Mouse (Mus musculus): Measurements from ENCODE around the gene Ptpra. TPM values are rescaled to one million over a fixed set of nuclear protein-coding genes. Genes with fewer than 3 reads are reported as not detected.

Ptpra gene
- polyA plus RNA-seq, 1 experiment from 2014 or later, result 80.7 TPM

GRCm38 (mm10) chr2:130449021-130449793 is 871 bp upstream of the Ptpra start:
- Histone ChIP-seq H3K4me3 (peak overlapping the region; percentile 94), H3K4me1 (peaks cover 29% of the 10 kb centered on the region), H3K9ac (peak overlapping the region; percentile 83), H3K27ac (no peak overlapping the region), H3K4me2 (peak overlapping the region; percentile 82), H3K36me3 (peaks cover 2% of the 10 kb centered on the region; the same call in 1 of the 2 replicates), H3K9me3 (no peaks in the 10 kb centered on the region), H3K27me3 (peaks cover 17% of the 10 kb centered on the region; the same call in 1 of the 2 replicates)
- WGBS, result 7% methylated on average over 17 of the region's 17 CpGs
- 0 out of 2 replicates have a peak, but pooled peaks have one; percentile 0 for ATAC-seq (ENCODE audit: borderline replicate concordance, extremely low read depth, low FRiP score, low TSS enrichment)

GRCm38 (mm10) chr2:130450434-130450796 is 337 bp downstream of the Ptpra start:
- Histone ChIP-seq H3K9me3 (no peaks in the 10 kb centered on the region), H3K9ac (peak overlapping the region; percentile 83), H3K27ac (peak overlapping the region; percentile 81), H3K4me3 (peak overlapping the region; percentile 94), H3K4me1 (peaks cover 29% of the 10 kb centered on the region), H3K36me3 (no peaks in the 10 kb centered on the region), H3K27me3 (peaks cover 17% of the 10 kb centered on the region; the same call in 1 of the 2 replicates), H3K4me2 (peak overlapping the region; percentile 82)
- ATAC-seq (ENCODE audit: borderline replicate concordance, extremely low read depth, low FRiP score, low TSS enrichment), result peak; percentile 84
- under 1% methylated on average over 47 of the region's 47 CpGs for WGBS

- no peak for ATAC-seq (ENCODE audit: borderline replicate concordance, extremely low read depth, low FRiP score, low TSS enrichment)
- WGBS, result 63% methylated on average over 14 of the region's 14 CpGs
- H3K9ac ChIP-seq, result peak overlapping the region; percentile 83
These were observed 1.1 kb downstream of the Ptpra start for GRCm38 (mm10) chr2:130451086-130451726.

GRCm38 (mm10) chr2:130451727-130452090 is 1.6 kb downstream of the Ptpra start:
- Histone ChIP-seq H3K27ac (no peak overlapping the region), H3K27me3 (peaks cover 17% of the 10 kb centered on the region; the same call in 1 of the 2 replicates), H3K9ac (no peak overlapping the region), H3K4me1 (peaks cover 33% of the 10 kb centered on the region), H3K4me2 (peak overlapping the region; percentile 82), H3K9me3 (no peaks in the 10 kb centered on the region), H3K4me3 (peak overlapping the region; percentile 94; the same call in 1 of the 2 replicates), H3K36me3 (no peaks in the 10 kb centered on the region)
- 56% methylated on average over 3 of the region's 3 CpGs for WGBS
- ATAC-seq (ENCODE audit: borderline replicate concordance, extremely low read depth, low FRiP score, low TSS enrichment), result no peak

More at GRCm38 (mm10) chr2:130451086-130451726, 1.1 kb downstream of the Ptpra start:
- peak overlapping the region; percentile 94 for H3K4me3 ChIP-seq
- H3K4me1 ChIP-seq, result peaks cover 31% of the 10 kb centered on the region
- no peaks in the 10 kb centered on the region for H3K36me3 ChIP-seq
- peaks cover 17% of the 10 kb centered on the region; the same call in 1 of the 2 replicates for H3K27me3 ChIP-seq
- H3K9me3 ChIP-seq, result no peaks in the 10 kb centered on the region
- peak overlapping the region; percentile 82 for H3K4me2 ChIP-seq
- H3K27ac ChIP-seq, result no peak overlapping the region

- Histone ChIP-seq H3K36me3 (no peaks in the 10 kb centered on the region), H3K4me1 (peaks cover 33% of the 10 kb centered on the region), H3K4me2 (no peak overlapping the region), H3K9me3 (no peaks in the 10 kb centered on the region), H3K4me3 (no peak overlapping the region), H3K27ac (no peak overlapping the region), H3K27me3 (peaks cover 17% of the 10 kb centered on the region; the same call in 1 of the 2 replicates), H3K9ac (no peak overlapping the region)
- 62% methylated on average over 2 of the region's 2 CpGs for WGBS
- no peak for ATAC-seq (ENCODE audit: borderline replicate concordance, extremely low read depth, low FRiP score, low TSS enrichment)
These were observed 2.2 kb downstream of the Ptpra start for GRCm38 (mm10) chr2:130452266-130452665.

GRCm38 (mm10) chr2:130453421-130453820 is 3.3 kb downstream of the Ptpra start:
- H3K27ac ChIP-seq, result no peak overlapping the region
- no peak overlapping the region for H3K4me3 ChIP-seq
- peaks cover 11% of the 10 kb centered on the region; the same call in 1 of the 2 replicates for H3K27me3 ChIP-seq
- H3K36me3 ChIP-seq, result no peaks in the 10 kb centered on the region
- no peak for ATAC-seq (ENCODE audit: borderline replicate concordance, extremely low read depth, low FRiP score, low TSS enrichment)
- H3K9me3 ChIP-seq, result no peaks in the 10 kb centered on the region
- 65% methylated on average over 6 of the region's 6 CpGs for WGBS
- H3K4me1 ChIP-seq, result peaks cover 33% of the 10 kb centered on the region
- no peak overlapping the region for H3K4me2 ChIP-seq
- H3K9ac ChIP-seq, result no peak overlapping the region

- Histone ChIP-seq H3K27me3 (no peaks in the 10 kb centered on the region; the same call in 1 of the 2 replicates), H3K4me3 (no peak overlapping the region), H3K27ac (no peak overlapping the region), H3K4me1 (peaks cover 25% of the 10 kb centered on the region), H3K9me3 (no peaks in the 10 kb centered on the region), H3K36me3 (no peaks in the 10 kb centered on the region), H3K4me2 (no peak overlapping the region), H3K9ac (no peak overlapping the region)
- WGBS, result 49% methylated on average over 6 of the region's 6 CpGs
- ATAC-seq (ENCODE audit: borderline replicate concordance, extremely low read depth, low FRiP score, low TSS enrichment), result no peak
These were observed 4.8 kb downstream of the Ptpra start for GRCm38 (mm10) chr2:130454748-130455370.

GRCm38 (mm10) chr2:130457871-130458270 is 7.8 kb downstream of the Ptpra start:
- H3K9me3 ChIP-seq, result no peaks in the 10 kb centered on the region
- H3K4me3 ChIP-seq, result no peak overlapping the region
- H3K27me3 ChIP-seq, result 0 out of 2 replicates have a peak, but pooled peaks cover 4% of the 10 kb centered on the region
- H3K9ac ChIP-seq, result no peak overlapping the region
- H3K4me2 ChIP-seq, result no peak overlapping the region
- 74% methylated on average over 3 of the region's 3 CpGs for WGBS
- no peaks in the 10 kb centered on the region for H3K36me3 ChIP-seq
- no peak for ATAC-seq (ENCODE audit: borderline replicate concordance, extremely low read depth, low FRiP score, low TSS enrichment)
- H3K4me1 ChIP-seq, result peaks cover 11% of the 10 kb centered on the region
- H3K27ac ChIP-seq, result no peak overlapping the region

GRCm38 (mm10) chr2:130459576-130459975 is 9.5 kb downstream of the Ptpra start:
- Histone ChIP-seq H3K27ac (no peak overlapping the region), H3K27me3 (0 out of 2 replicates have a peak, but pooled peaks cover 4% of the 10 kb centered on the region), H3K4me1 (peaks cover 8% of the 10 kb centered on the region; the same call in 1 of the 2 replicates), H3K36me3 (no peaks in the 10 kb centered on the region), H3K4me2 (no peak overlapping the region), H3K9ac (no peak overlapping the region), H3K4me3 (no peak overlapping the region), H3K9me3 (no peaks in the 10 kb centered on the region)
- no peak for ATAC-seq (ENCODE audit: borderline replicate concordance, extremely low read depth, low FRiP score, low TSS enrichment)
- 84% methylated on average over 3 of the region's 3 CpGs for WGBS

GRCm38 (mm10) chr2:130461287-130462071 is 11.4 kb downstream of the Ptpra start:
- Histone ChIP-seq H3K4me1 (peaks cover 3% of the 10 kb centered on the region; the same call in 1 of the 2 replicates), H3K9ac (no peak overlapping the region), H3K9me3 (no peaks in the 10 kb centered on the region), H3K4me2 (no peak overlapping the region), H3K4me3 (no peak overlapping the region), H3K27me3 (0 out of 2 replicates have a peak, but pooled peaks cover 4% of the 10 kb centered on the region), H3K27ac (no peak overlapping the region), H3K36me3 (no peaks in the 10 kb centered on the region)
- ATAC-seq (ENCODE audit: borderline replicate concordance, extremely low read depth, low FRiP score, low TSS enrichment), result no peak
- 46% methylated on average over 15 of the region's 15 CpGs for WGBS

- WGBS, result 87% methylated on average over 1 of the region's 1 CpGs
- Histone ChIP-seq H3K36me3 (no peaks in the 10 kb centered on the region), H3K9me3 (no peaks in the 10 kb centered on the region), H3K4me3 (no peak overlapping the region), H3K27me3 (peaks cover 7% of the 10 kb centered on the region; the same call in 1 of the 2 replicates), H3K4me1 (no peaks in the 10 kb centered on the region), H3K27ac (no peak overlapping the region), H3K9ac (no peak overlapping the region), H3K4me2 (no peak overlapping the region)
- no peak for ATAC-seq (ENCODE audit: borderline replicate concordance, extremely low read depth, low FRiP score, low TSS enrichment)
These were observed 16.4 kb downstream of the Ptpra start for GRCm38 (mm10) chr2:130466438-130466837.
